Mouse (Mus musculus): ENCODE measurements at regions not wholly inside any gene's neighbourhood (a gene's known extent, or its start where the extent isn't known, plus 50 kb on each side); places are given as distances from the start of the nearest gene placed in this dataset.

- no peaks in the 10 kb centered on the region for H3K9me3 ChIP-seq (ENCODE audit: low read length)
- H3K9ac ChIP-seq (replicated peaks), result no peak overlapping the region
- no peak overlapping the region for H3K4me2 ChIP-seq (ENCODE audit: low read depth, low read length)
- no peaks in the 10 kb centered on the region; the same call in 1 of the 2 replicates for H3K4me1 ChIP-seq (ENCODE audit: insufficient read depth)
- H3K4me3 ChIP-seq (ENCODE audit: low read depth, low read length), result no peak overlapping the region
- H3K36me3 ChIP-seq (replicated peaks; ENCODE audit: insufficient read depth, low read length), result no peaks in the 10 kb centered on the region
- 79% methylated on average over 3 of the region's 3 CpGs for WGBS (ENCODE audit: insufficient replicate concordance)
- DNase-seq (no peak), ATAC-seq (no peak)
- H3K27me3 ChIP-seq (ENCODE audit: insufficient read depth, low read length), result no peaks in the 10 kb centered on the region
- no peak overlapping the region for H3K27ac ChIP-seq (ENCODE audit: low read depth)
- no peak for TF ChIP-seq EP300 (IDR thresholded peaks at IDR 0.05; ENCODE audit: low read depth)
- TF ChIP-seq CTCF (IDR thresholded peaks at IDR 0.05; ENCODE audit: low read depth), result no peak
Observed at GRCm38 (mm10) chr12:79878163-79878562, 234.7 kb downstream of the Zfp36l1 start.

DNA sequence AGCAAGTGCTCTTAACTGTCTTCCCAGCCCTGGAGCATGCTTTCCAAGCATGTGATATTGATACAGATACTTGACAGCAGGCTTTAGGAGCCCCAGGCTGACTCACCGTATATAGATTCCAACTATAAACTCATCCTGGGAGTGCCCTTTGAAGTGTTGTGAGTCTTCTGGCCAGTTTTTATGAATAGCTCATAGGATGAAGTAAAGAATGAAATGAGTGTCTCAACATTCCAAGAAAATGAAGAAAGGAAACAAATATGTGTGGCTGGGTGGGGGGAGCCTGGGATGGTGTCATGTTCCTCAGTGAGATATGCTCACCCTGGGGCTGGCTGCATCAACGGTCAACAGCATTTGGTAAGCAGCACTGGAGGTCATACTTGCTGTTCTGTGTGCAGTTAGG, 238.5 kb downstream of the Zfp36l1 start:
- H3K9me3 ChIP-seq (ENCODE audit: low read length), result no peaks in the 10 kb centered on the region
- H3K4me1 ChIP-seq (ENCODE audit: insufficient read depth), result no peaks in the 10 kb centered on the region
- H3K4me3 ChIP-seq (ENCODE audit: low read depth, low read length), result no peak overlapping the region
- DNase-seq (no peak), ATAC-seq (no peak)
- 75% methylated on average over 2 of the region's 2 CpGs for WGBS (ENCODE audit: insufficient replicate concordance)
- no peak overlapping the region for H3K27ac ChIP-seq (ENCODE audit: low read depth)
- no peaks in the 10 kb centered on the region for H3K27me3 ChIP-seq (ENCODE audit: insufficient read depth, low read length)
- no peaks in the 10 kb centered on the region for H3K36me3 ChIP-seq (replicated peaks; ENCODE audit: insufficient read depth, low read length)
- TF ChIP-seq CTCF (IDR thresholded peaks at IDR 0.05; ENCODE audit: low read depth) (no peak), EP300 (IDR thresholded peaks at IDR 0.05; ENCODE audit: low read depth) (no peak)
- no peak overlapping the region for H3K4me2 ChIP-seq (ENCODE audit: low read depth, low read length)
- H3K9ac ChIP-seq (replicated peaks), result no peak overlapping the region

DNA sequence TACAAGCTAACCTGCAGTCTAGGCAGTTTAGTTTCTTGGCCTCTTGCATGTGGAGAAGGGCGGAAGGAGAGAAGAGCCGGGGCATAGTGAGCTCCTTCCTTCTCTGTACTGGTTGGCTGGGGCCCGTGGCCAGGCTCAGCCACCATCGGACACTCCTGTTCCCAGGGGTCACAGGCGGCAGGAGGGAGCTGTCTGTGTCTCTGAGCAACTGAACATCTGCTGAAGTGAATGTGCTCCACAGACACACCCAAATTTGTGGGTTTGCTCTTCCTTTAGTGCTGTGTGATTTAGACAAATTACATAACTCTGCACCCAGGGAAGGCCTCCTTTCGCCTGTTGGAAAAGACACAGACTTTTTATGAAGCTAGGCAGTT, 247.6 kb downstream of the Zfp36l1 start:
- 55% methylated on average over 6 of the region's 6 CpGs for WGBS (ENCODE audit: insufficient replicate concordance)
- no peak overlapping the region for H3K9ac ChIP-seq (replicated peaks)
- TF ChIP-seq EP300 (IDR thresholded peaks at IDR 0.05; ENCODE audit: low read depth), result no peak
- TF ChIP-seq CTCF (IDR thresholded peaks at IDR 0.05; ENCODE audit: low read depth), result no peak

DNA sequence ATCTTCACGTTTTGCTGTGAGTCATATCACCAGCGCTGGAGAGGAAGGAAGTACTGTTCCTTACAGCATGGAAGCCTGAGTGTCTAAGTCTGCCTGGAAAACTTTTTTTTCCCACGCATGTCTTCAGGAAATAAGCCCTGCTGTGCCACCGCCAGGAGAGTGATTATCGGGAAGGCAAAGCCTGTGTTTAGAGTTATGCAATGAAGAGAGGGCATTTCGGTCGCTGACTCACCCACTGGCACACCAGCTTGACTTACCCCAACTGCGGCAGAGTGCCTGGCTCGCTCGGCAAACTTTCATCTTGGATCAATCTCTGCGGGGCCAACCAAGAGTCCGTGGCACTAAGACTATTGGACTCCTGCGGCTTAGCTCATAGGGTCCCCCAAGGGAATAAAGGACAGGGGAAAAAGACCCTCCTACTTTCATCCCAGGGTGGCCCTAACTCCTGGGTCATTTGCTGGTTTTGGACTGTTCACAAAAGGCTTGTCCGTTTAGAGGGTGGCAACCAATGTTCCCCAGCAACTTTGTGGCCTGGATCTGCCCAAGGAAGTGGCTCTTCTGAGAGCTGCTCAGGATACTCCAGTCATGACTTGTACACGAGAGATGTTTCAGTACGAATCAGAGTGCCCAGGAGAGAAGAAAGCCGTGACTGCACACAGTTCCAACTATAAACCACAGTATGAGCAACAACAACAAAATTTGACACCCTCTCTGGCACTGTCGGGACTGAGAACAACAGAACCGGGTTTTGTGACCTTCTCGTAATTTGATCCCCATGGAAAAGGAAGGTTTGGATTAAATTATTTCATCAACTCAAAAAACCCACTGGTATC, 248.3 kb downstream of the Zfp36l1 start:
- no peaks in the 10 kb centered on the region for H3K27me3 ChIP-seq (ENCODE audit: insufficient read depth, low read length)
- WGBS (ENCODE audit: insufficient replicate concordance), result 62% methylated on average over 20 of the region's 20 CpGs
- H3K9me3 ChIP-seq (ENCODE audit: low read length), result no peaks in the 10 kb centered on the region
- ATAC-seq (peak; percentile 21; the same call in 1 of the 2 replicates), DNase-seq (no peak)
- H3K36me3 ChIP-seq (replicated peaks; ENCODE audit: insufficient read depth, low read length), result no peaks in the 10 kb centered on the region
- TF ChIP-seq CTCF (IDR thresholded peaks at IDR 0.05; ENCODE audit: low read depth) (no peak), EP300 (IDR thresholded peaks at IDR 0.05; ENCODE audit: low read depth) (no peak)
- H3K4me1 ChIP-seq (ENCODE audit: insufficient read depth), result peaks cover 5% of the 10 kb centered on the region
- no peak overlapping the region for H3K4me3 ChIP-seq (ENCODE audit: low read depth, low read length)
- no peak overlapping the region for H3K9ac ChIP-seq (replicated peaks)
- no peak overlapping the region for H3K4me2 ChIP-seq (ENCODE audit: low read depth, low read length)
- H3K27ac ChIP-seq (ENCODE audit: low read depth), result no peak overlapping the region

More for the DNA sequence above, 247.6 kb downstream of the Zfp36l1 start:
- Histone ChIP-seq H3K9me3 (ENCODE audit: low read length) (no peaks in the 10 kb centered on the region), H3K27me3 (ENCODE audit: insufficient read depth, low read length) (no peaks in the 10 kb centered on the region), H3K27ac (ENCODE audit: low read depth) (no peak overlapping the region), H3K4me1 (ENCODE audit: insufficient read depth) (no peaks in the 10 kb centered on the region), H3K36me3 (replicated peaks; ENCODE audit: insufficient read depth, low read length) (no peaks in the 10 kb centered on the region), H3K4me3 (ENCODE audit: low read depth, low read length) (no peak overlapping the region), H3K4me2 (ENCODE audit: low read depth, low read length) (no peak overlapping the region)
- no peak for ATAC-seq
- no peak for DNase-seq
